Mouse (Mus musculus): ENCODE measurements around the gene Nmral1.

DNA sequence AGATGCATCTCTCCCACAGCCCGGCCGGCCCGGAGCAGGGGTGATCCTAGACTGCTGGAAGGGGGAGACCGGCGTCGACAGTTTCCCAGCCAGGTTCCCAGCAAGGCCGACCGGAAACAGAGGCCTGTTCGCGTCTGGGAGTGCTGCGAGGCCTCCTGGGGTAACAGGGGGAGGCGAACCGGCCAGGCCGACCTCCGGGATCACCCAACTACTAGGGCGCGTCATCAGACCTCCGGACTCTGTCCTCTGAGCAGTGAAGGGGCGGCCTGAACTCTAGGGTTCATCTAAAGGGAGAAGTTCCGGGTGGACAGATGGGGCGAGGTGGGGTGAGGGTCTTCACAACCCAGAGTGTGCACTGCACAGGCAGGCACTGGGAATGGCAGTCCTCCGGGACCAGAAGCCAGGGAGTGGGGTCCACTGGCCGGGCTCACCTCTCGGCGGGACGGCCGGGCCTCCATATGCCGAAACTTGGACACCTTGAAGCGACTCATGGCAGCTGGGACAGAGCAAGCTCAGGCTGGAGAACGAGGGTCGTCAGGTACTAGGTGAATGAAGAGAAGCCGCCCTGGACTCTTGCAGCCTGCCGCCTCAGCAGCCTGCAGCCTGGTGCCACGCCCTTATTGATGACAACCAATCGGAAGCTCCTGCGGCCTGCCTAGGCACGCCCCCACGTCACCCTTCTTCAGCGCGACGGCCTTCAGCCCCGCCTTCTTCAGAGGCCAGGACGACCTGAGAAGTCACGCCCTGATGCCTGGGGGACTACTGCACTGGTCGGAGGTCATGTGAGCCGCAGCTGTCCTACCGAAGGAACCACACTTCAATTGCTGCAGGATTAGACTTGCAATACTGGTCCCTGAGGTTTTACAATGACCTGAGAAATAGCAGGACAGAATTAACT is 39.8 kb downstream of the Nmral1 start, which contains the start of gene Coro7:
- no peak for TF ChIP-seq TCF12 (IDR thresholded peaks at IDR 0.05; ENCODE audit: low read depth, low read length)
- no peak for TF ChIP-seq CTCF (IDR thresholded peaks at IDR 0.05 in 2 of 3, conservative IDR thresholded peaks at IDR 0.05 in 1 of 3; ENCODE audit: control insufficient read depth in 1 of 3, insufficient read depth in 1 of 3, low read depth in 2 of 3, low read length in 3 of 3, poor library complexity in 1 of 3, severe bottlenecking in 1 of 3)
- TF ChIP-seq EP300 (IDR thresholded peaks at IDR 0.05; ENCODE audit: low read depth in 1 of 2, low read length in 2 of 2), result no peak
